Mouse (Mus musculus) erythroblast, embryonic 14.5 days (primary cell): ENCODE results near the gene Tiam1.

Source experiments
- GATA1 ChIP-seq: IDR thresholded peaks from 2 replicates; pipeline ENCODE4 v1.6.1; 2012; ENCODE audit warnings: low read length, inconsistent platforms, mixed read lengths
- TAL1 ChIP-seq: IDR thresholded peaks from 3 replicates; pipeline ENCODE4 v1.6.1; 2012; ENCODE audit warnings: low read length, inconsistent platforms, mixed read lengths

DNA sequence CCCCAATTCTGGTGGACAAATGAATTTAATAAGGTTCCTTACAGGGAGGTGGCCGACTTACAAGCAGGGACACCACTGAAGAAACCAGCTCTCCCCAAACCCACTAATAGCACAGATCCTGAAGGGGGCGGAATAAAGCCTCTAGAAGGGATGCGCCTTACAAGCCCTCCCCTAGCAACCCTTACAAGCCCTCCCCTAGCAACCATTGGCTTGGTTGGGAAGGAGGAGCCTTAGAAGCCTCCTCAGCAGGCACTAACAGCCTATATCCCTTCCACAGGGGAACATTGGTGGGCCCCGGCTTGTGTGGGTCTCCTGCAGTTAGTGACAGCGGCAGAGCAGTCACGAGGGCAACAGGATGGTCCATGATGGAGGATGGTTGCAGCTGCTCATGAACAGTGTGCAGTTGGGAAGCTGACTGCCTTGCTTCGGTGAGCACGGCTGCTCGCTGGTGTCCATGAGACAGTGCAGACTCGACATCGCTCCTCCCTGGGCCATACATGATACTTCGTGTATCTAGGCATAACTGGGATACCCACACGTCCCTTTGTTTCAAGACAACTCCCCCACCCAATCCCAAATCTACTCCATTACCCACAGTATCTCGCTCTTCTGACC is 90.6 kb downstream of the Tiam1 start:
- no peak for TF ChIP-seq TAL1
- no peak for TF ChIP-seq GATA1
